Mouse (Mus musculus): ENCODE measurements around the gene Rnf224.
A peak's percentile ranks its signal among the peaks of the same experiment; 100 is the strongest.

- no peak for TF ChIP-seq CTCF (conservative IDR thresholded peaks at IDR 0.05 in 1 of 2, IDR thresholded peaks at IDR 0.05 in 1 of 2; ENCODE audit: low read depth in 2 of 2, low read length in 2 of 2)
- peak; percentile 75 for TF ChIP-seq POLR2A (IDR thresholded peaks at IDR 0.05; ENCODE audit: low read depth, low read length)
- no peak for TF ChIP-seq USF1 (IDR thresholded peaks at IDR 0.05; ENCODE audit: low read depth, low read length)
- no peak; the same call in none of the 2 replicates for TF ChIP-seq EP300 (IDR thresholded peaks at IDR 0.05; ENCODE audit: low read length)
Measured at GRCm38 (mm10) chr2:25196172-25196954, 40.2 kb downstream of the Rnf224 start, which contains the start of gene Tor4a.

Data from CH12.LX (cell line).